Mouse (Mus musculus) adrenal gland, postnatal 10 days (tissue): ENCODE measurements around the gene AC161166.1. TPM values are rescaled to one million over a fixed set of nuclear protein-coding genes. Genes with fewer than 3 reads are reported as not detected.
"Not testable (repeated sequence)": the region's sequence is repeated elsewhere in the genome, so short reads cannot be mapped to it uniquely, and the experiment has no call there.

Source experiments
- DNase-seq: peaks from one replicate; pipeline ENCODE4 v3.0.0; 2021; ENCODE audit warnings: mixed read lengths
- total RNA-seq, 2 experiments: library from RNA; stranded (reverse); gene quantifications; 2 replicates each; pipeline ENCODE4 v1.2.3; 2021

AC161166.1 gene
- total RNA-seq, 2 experiments from 2014 or later: not detected

- DNase-seq: no peak
Measured at GRCm38 (mm10) chr7:24485481-24485880, 26.8 kb downstream of the AC161166.1 start.

- DNase-seq: not testable (repeated sequence)
Measured at GRCm38 (mm10) chr7:24483291-24483690, 29.0 kb downstream of the AC161166.1 start.

DNA sequence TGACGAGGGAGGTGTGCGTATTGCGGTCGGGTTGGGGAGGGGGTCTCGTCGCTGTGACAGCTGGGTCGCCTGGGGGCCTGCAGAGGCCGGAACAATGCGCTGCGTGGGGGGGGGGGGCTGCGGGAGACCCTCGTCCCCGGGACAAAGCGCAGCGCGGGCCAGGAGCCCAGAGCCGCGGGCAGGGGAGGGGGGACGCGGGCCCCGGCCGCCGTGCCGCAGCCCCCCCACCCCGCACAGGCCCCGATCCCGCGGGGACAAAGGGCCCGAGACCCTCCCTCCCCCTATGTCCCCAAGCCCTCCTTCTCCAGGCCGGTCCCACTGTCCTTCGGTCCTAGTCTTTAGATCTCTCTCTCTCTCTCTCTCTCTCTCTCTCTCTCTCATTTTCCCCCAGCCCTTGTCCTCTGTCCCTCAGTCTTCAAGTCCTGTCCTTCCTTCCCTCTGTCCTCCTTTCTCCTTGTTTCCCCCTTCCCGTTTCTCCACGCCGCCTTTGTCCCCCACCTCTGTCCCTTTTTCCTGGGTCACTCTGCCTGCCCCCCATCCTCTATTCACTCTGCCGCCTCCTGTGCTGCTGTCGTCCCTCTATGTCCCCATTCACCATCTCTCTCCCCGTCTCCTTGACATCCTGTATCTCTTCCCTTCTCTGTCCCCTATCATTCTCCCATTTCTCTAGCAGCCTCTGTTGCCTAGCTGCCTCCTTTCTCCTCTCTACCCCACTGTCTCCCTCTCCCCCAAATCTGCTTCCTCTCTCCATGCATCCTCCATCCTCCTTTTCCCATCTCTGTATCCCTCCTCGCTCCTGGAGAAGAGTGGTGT lies 29.8 kb downstream of the AC161166.1 start:
- no peak for DNase-seq

DNA sequence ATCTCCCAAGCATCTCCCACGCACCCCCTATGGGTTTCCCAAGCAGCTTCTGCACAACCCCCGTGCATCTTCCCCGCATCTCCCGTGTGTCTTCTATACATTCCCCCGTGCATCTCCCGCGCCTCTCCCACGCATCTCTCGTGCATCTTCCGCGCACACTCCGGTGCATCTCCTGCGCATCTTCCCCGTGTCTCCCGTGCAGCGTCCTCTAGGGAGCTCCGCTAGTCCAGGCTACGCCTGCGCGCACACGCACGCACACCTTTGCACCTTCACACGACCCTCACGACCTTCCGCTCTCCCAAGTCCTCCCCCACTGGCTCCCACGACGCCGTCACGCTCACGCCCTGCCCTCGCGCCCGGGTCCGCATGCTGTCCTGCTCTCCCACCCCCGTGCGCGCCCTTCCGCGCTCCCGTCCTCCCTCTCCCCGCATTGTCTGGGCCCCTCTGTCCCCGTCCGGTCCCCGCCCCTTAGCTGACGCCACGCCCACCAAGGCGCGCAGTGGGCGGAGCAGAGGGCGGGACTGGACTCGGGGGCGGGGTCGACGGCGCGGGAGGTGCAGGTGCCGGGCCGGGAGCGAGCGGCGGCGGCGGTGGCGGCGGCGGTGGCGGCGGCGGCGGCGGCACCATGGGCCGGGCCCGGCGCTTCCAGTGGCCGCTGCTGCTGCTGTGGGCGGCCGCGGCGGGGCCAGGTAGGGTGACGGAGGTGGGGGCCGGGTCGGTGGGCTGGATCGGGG lies 30.6 kb downstream of the AC161166.1 start, which contains the start of gene Cadm4:
Cadm4 (plus strand) TSS at position 550 of the 734 bp plus-strand sequence.
- peak; percentile 92 for DNase-seq

DNA sequence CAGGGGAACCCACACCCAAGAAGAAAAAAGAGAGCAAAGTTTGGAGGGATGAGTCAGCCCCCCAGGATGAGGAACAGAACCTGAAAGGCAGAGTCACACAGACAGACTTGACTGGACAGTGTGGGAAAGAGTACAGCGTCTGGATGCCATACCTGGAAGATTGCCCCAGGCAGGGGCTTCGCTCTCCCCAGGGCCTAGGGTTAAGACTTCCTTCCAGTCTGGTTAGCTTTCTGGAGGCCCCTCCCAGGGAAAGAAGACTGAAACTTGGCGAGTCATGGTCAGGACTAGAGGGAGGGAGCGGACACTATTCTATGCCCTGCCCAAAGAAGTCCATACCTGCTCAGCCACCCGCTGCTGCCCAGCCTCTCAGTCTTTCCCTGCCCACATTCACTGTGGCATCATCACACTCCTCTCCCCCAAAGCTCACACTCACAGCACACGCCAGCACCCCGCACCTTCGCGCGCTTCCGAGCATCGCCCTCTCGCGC lies 31.2 kb downstream of the AC161166.1 start:
- DNase-seq: no peak

DNA sequence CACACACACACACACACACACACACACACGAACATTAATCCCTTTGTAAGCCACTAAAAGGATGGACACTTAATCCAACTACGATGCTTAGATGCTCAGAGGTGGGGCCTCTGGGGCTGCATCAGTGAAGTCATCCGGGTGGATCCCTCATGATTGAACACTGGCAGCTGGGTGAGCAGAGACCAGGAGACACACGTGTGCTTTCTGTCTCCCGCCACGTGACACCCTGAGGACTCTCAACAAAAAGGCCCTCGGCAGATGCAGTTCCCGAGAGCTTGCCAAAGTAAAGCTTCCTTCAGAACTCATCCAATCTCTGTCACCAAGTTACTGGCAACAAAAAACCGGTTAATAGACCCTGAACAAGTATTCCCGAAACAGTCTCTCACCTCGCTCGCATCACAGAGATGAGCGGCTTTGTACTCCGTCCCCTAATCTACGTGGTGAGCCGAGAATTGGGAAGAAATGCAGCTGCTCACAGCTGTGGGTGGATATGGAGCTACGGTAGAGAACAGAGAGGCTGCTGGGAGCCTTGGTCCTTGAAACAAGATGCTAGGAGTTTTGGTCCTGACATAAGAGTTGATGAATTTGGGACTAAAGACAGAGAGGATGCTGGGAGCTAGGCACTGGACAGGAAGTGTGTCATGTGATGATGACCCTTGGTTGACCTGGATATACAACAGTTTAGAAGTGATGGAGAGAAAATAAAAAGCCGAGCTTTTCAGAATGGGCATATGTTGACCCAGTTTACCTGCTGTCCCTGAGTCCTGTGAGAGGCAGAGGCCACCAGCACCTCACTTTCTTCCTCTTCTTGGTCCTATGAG lies 31.9 kb downstream of the AC161166.1 start:
- DNase-seq: no peak

GRCm38 (mm10) chr7:24479685-24480084 lies 32.6 kb downstream of the AC161166.1 start:
- DNase-seq: no peak

- no peak for DNase-seq
Measured at GRCm38 (mm10) chr7:24478911-24479310, 33.3 kb downstream of the AC161166.1 start.

DNA sequence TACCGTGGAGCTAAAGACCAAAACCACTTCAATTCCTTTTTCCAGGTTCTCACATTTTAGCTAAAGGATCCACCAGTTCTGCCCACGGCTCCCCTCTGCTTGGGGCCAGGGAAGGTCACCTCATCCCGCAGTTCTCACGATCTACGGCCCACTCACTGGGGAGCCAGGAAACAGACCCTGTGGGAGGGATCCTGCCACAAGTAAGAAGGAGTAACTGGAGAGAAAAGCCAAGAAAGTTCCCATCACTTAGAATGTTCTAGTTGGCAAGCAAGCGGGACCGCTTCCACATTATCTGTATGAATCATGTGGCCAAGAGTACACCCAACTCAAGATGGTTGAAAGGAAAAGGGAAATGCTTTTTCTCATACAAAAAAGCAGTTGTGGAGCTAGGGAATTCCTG lies 35.4 kb downstream of the AC161166.1 start:
- DNase-seq: no peak

DNA sequence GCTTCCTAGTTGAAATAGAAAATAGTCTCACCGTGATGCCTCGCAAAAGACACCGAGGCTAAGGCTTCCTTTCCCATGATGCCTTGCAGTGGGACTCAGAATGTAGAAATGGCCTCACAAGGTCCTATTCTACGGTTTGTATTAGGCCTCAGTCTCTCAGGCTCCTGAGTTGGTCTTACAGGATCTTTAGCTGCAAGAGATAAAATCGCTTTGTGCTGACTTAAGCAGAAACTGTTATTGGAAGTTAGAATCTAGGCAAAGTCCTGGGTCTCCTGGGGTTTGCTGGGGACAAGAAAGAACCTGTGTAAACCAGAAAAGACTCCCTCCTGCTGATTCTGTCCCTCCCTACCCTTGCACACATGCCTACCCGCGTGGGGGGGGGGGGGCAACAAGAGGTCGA lies 35.9 kb downstream of the AC161166.1 start:
- DNase-seq: no peak

- DNase-seq: no peak
Measured at GRCm38 (mm10) chr7:24474811-24475506, 37.3 kb downstream of the AC161166.1 start.

- DNase-seq: peak; percentile 79
Measured at GRCm38 (mm10) chr7:24473913-24474529, 38.2 kb downstream of the AC161166.1 start.

- peak; percentile 27 for DNase-seq
Measured at GRCm38 (mm10) chr7:24472937-24473336, 39.3 kb downstream of the AC161166.1 start.

- DNase-seq: no peak
Measured at GRCm38 (mm10) chr7:24472442-24472841, 39.8 kb downstream of the AC161166.1 start.

DNA sequence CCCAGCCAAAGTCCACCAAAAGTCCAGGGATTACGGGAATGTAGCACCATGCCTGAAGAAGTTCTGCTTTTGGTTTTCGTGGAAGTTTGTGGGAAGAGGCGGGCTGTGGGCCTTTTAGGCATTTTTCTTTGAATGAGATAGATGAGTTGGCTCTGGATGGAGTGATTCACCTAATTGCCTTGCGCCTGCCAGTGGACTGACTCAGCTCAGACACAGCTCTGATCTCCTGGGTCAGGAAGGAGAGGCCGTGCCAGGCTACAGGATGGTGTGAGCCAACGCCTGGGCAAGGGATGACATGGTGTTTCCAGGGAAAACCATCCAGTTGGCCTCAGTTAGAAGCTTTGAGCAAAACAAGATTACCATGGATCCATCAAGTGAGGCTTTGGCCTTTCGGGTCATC lies 41.9 kb downstream of the AC161166.1 start:
- peak; percentile 71 for DNase-seq

GRCm38 (mm10) chr7:24469126-24469525 lies 43.1 kb downstream of the AC161166.1 start:
- no peak for DNase-seq

DNA sequence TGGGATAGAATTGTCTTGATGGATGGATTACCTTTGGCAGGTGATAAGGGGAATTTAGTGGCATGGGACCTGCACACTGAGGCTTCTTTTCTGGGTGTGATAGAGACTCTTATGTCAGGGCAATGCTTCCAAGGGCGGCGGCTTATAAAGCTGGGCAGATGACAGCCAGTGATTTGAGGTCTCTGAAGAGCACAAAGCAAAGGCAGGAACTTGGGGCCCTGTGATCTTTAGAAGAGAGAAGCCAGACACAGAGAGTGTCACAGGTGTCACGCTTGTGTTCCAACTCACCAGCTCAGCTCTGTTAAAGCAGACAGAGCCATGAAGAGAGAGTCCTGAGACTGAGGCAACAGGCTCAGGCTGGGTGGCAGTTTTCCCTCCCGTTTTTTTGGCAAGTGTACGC lies 44.4 kb downstream of the AC161166.1 start:
- DNase-seq: no peak

- DNase-seq: no peak
Measured at GRCm38 (mm10) chr7:24466835-24467234, 45.4 kb downstream of the AC161166.1 start.

DNA sequence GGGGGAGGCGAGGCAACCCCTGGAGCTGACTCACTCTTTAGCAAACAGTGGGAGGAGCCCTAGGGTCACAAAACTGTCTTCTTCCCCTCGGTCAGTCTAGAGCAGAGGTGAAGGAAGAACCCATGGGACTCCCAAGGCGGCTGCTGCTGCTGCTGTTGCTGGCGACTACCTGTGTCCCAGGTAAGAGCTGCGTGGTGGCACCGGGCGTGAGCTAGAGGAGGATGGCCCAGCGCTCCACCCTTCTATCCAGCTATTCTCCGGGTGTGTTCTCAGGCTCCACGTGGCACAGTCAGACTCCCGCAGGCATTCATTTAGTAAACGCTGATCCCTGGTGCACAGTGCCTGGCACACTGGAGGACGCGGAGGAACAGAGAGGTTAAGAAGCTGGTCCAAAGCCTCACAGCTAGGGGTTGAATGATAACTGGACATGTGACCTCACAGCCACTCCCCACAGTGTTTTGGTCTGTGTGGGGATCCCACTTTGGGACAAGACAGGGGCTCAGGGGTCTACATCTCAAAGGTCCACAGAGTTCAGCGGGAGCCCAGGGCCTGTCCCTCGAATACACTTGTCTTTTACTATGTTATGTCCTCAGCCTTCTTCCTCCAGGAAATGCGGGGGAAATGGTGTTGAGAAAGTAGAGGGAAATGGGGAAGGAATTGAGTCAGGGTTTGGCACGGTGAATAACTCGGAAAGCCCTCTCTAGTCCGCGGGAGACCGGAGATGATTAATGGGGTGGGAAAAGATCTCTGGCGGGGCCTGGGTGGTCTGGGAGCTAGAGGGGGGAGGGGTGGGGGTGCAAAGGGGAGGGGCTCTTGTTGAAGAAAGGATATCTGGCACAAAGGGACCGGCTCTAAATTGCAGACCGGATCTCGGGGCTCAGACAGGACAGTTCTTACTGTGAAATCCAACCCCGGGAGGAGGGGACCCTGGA lies 49.6 kb downstream of the AC161166.1 start, which contains the start of gene Plaur:
Plaur (plus strand) TSS at position 97 of the 932 bp plus-strand sequence.
- peak; percentile 42 for DNase-seq
